8 mouse cellular contexts compared by ENCODE assay signal in genomic region chr11:3150003-3150676, GRCm38 (mm10). TPM values are rescaled to one million over a fixed set of nuclear protein-coding genes. Genes with fewer than 3 reads are reported as not detected.
DNase-seq lines count a peak whose midpoint lies in the region; ATAC-seq and TF ChIP-seq lines count a peak whose summit lies in the region.
"Not testable (repeated sequence)": the region's sequence is repeated elsewhere in the genome, so short reads cannot be mapped to it uniquely, and the experiment has no call there.

No protein-coding gene starts in this region.

- TF ChIP-seq CTCF in hindbrain, postnatal 0 days (IDR thresholded peaks at IDR 0.05; ENCODE audit: low read depth): not testable (repeated sequence)

- H3K36me3 ChIP-seq in hindbrain, postnatal 0 days (ENCODE audit: insufficient read depth, low read length); liver, embryonic 16.5 days (ENCODE audit: control insufficient read depth, insufficient read depth): not testable (repeated sequence)

- 97% methylated on average over 22 of the region's 24 CpGs for WGBS in hindbrain, postnatal 0 days
- WGBS in liver, embryonic 16.5 days (ENCODE audit: insufficient replicate concordance): 86% methylated on average over 24 of the region's 24 CpGs

- DNase-seq in cerebellum, postnatal 4 days (ENCODE audit: low spot score in 2 of 2): peak; percentile 70 to 87
- peak; percentile 69 for DNase-seq in gastrocnemius, postnatal 14 days
- DNase-seq in hindbrain, postnatal 0 days (ENCODE audit: low spot score): peak; percentile 6
- peak; percentile 75 for DNase-seq in kidney, postnatal 14 days
- DNase-seq in testis, postnatal 14 days (ENCODE audit: low spot score): peak; percentile 52
- DNase-seq in yolk sac, embryonic 10.5 days (ENCODE audit: low spot score): peak; percentile 22

- not testable (repeated sequence) for H3K4me2 ChIP-seq in hindbrain, postnatal 0 days (ENCODE audit: low read depth, low read length); liver, embryonic 16.5 days (ENCODE audit: low read depth, low read length)

- ATAC-seq in hindbrain, postnatal 0 days: not testable (repeated sequence)
- ATAC-seq in liver, embryonic 16.5 days (ENCODE audit: low read depth): 0 out of 2 replicates have a peak, but pooled peaks have one; percentile 1
- ATAC-seq in monocyte, adult 5-6 weeks (replicated peaks; ENCODE audit: insufficient number of reproducible peaks, low FRiP score, low TSS enrichment, poor library complexity, severe bottlenecking): peak; percentile 3; the same call in 1 of the 2 replicates

- intact Hi-C loops in gastrocnemius, postnatal 14 days (cut with DNase I; ENCODE audit: low total_unique reads): not testable (repeated sequence)

- not testable (repeated sequence) for H3K9ac ChIP-seq in hindbrain, postnatal 0 days (replicated peaks; ENCODE audit: low read length); liver, embryonic 16.5 days (ENCODE audit: low read depth, low read length)

- H3K9me3 ChIP-seq in hindbrain, postnatal 0 days (ENCODE audit: low read length); liver, embryonic 16.5 days (replicated peaks; ENCODE audit: control insufficient read depth, low read length): not testable (repeated sequence)

- not testable (repeated sequence) for H3K27me3 ChIP-seq in hindbrain, postnatal 0 days (ENCODE audit: insufficient read depth, low read length); liver, embryonic 16.5 days (ENCODE audit: control insufficient read depth, insufficient read depth, low read depth, low read length)

- H3K27ac ChIP-seq in hindbrain, postnatal 0 days; liver, embryonic 16.5 days (ENCODE audit: low read length): not testable (repeated sequence)

- H3K4me1 ChIP-seq in hindbrain, postnatal 0 days (ENCODE audit: insufficient read depth, low read length); liver, embryonic 16.5 days (ENCODE audit: control insufficient read depth, low read depth, low read length): not testable (repeated sequence)

- not testable (repeated sequence) for H3K4me3 ChIP-seq in hindbrain, postnatal 0 days (ENCODE audit: low read length); liver, embryonic 16.5 days (ENCODE audit: low read depth, low read length)

RNA-seq across cellular contexts. Expression of gene Sfi1, which starts 43.1 kb away (rescaled TPM):
- total RNA-seq in gastrocnemius, postnatal 14 days (2021): 10 to 100 TPM in 1 of 2 experiments, 1 to 10 TPM in 1; 9.6 to 10.9 TPM
- total RNA-seq in hindbrain, postnatal 0 days (2014; rRNA removed): 16.9 and 18.2 TPM in 2 replicates
- polyA plus RNA-seq in hindbrain, postnatal 0 days (2015; fragmentation: Nextera tagmentation; extraction: Ambion mirVana): 9.5 and 9.9 TPM in 2 replicates
- 3.4 and 4.1 TPM in 2 replicates for polyA plus RNA-seq in liver, embryonic 16.5 days (2015; fragmentation: Nextera tagmentation; extraction: Ambion mirVana)
- 30.9 to 63.3 TPM (median 32.0 TPM) in 3 replicates for total RNA-seq in monocyte, adult 5-6 weeks (2017)

RNA-seq across cellular contexts. Expression of gene Eif4enif1, which starts 52.1 kb away (rescaled TPM):
- total RNA-seq in gastrocnemius, postnatal 14 days (2021): 10 to 100 TPM; 23.6 to 26.2 TPM
- total RNA-seq in hindbrain, postnatal 0 days (2014; rRNA removed): 42.1 and 47.7 TPM in 2 replicates
- polyA plus RNA-seq in hindbrain, postnatal 0 days (2015; fragmentation: Nextera tagmentation; extraction: Ambion mirVana): 35.2 and 35.3 TPM in 2 replicates
- 18.5 and 18.7 TPM in 2 replicates for polyA plus RNA-seq in liver, embryonic 16.5 days (2015; fragmentation: Nextera tagmentation; extraction: Ambion mirVana)
- total RNA-seq in monocyte, adult 5-6 weeks (2017): 63.9 to 84.5 TPM (median 83.3 TPM) in 3 replicates

Comparison
In these comparisons a context has a peak if more than half of its experiments do, and no peak if none do; other contexts are left out.
1. DNase-seq: peak in every context shown above with its lines; median percentile 78 in cerebellum, postnatal 4 days; 75 in kidney, postnatal 14 days; 69 in gastrocnemius, postnatal 14 days; 52 in testis, postnatal 14 days; 22 in yolk sac, embryonic 10.5 days; 6 in hindbrain, postnatal 0 days.